Mouse (Mus musculus): ENCODE results near the gene Slc5a4a.

The Slc5a4a gene

DNA sequence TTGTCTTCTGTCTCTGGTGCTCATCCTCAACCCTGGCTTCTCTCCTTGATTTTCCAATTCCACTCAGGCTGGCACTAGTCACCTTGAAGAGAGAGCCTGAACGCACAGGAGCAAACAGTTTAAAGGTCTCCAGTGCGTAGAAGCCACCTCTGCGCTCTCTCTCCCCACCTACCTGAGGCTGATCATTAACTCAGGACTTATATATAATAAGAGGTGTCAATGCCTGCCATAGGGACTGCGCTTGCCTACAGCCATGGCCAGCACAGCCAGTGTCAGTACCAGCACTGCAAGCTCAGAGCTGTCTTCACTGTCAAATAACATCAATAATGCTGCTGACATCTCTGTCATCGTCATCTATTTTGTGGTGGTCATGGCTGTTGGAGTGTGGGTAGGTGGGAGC is at the start of gene Slc5a4a:
Gene Slc5a4a (plus strand): TSS at position 174 of the 400 bp plus-strand sequence.
- DNase-seq (ENCODE audit: low spot score in 2 of 2), result no peak

- no peak for DNase-seq (ENCODE audit: low spot score in 2 of 2)
Measured at GRCm38 (mm10) chr10:76110861-76111260, 36.4 kb upstream of the Slc5a4a start, which contains the start of gene Slc5a4b. Gene Slc5a4b (minus strand): TSS chr10:76110961.

DNA sequence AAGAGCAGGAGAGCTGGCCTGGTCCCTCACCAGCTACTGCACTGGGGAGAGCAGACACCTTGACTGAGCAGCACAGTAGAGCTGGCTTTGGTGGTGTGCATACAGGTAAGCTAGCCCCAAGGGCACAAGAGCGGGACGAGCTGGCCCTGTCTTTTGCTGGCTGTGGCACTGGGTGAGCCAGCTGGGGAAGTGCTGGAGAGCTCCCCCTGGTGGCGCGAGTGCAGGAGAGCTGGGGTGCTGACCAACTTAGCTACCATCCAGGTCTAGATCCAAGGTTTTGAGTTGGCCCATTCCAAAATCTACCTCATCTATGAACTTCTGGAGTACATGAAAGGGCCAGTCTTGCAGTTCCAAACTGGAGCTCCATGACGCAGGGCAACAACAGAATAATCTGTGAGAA is 29.3 kb upstream of the Slc5a4a start:
- DNase-seq (ENCODE audit: low spot score in 2 of 2), result peak in 1 of 2 experiments; percentile 4

DNA sequence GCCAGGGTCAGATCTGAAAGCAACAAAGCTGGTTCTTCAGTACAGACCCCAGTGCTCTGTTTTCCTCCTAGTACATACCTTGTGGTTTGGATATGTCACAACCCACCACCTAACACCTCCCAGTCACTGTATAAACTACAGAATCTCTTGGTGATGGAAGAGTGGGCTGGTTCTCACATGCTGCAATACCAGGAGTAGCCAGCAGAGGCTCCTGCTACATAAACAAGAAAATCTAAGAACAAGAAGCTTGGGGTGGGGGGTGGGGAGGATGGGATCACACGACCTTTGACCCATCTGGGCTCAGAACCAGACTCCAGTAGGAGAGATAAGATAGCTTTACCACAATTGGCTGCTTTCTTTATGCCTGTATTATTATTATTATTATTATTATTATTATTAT is 28.5 kb upstream of the Slc5a4a start:
- DNase-seq (ENCODE audit: low spot score in 2 of 2), result no peak

DNA sequence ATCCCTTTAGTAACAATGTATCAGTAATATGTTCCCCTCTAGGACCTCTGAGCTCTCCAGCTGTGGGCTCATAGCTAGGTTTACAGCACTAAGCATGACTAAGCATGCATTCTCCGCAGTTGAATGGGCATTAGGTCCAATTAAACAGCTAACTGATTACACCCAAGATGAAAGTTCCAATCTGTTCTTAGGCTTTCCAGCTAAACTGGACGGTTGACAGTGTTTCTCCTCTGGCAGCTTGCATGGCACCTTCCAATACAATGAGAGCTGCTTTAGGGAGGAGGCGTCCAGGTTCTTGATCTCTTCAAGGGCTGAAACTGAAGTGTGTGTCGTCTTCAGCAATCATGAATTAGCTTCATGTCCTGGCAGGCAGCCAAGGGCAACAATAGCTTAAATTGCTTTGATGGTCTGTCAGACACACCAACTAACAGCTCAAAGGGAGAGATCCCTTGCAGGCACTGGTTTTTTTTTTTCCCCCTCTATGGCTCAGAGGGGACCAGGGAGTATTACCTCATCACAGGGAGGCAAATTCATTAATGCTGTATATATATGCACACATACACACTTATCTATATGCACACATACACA is 27.0 kb upstream of the Slc5a4a start:
- DNase-seq (ENCODE audit: low spot score in 2 of 2), result no peak

DNA sequence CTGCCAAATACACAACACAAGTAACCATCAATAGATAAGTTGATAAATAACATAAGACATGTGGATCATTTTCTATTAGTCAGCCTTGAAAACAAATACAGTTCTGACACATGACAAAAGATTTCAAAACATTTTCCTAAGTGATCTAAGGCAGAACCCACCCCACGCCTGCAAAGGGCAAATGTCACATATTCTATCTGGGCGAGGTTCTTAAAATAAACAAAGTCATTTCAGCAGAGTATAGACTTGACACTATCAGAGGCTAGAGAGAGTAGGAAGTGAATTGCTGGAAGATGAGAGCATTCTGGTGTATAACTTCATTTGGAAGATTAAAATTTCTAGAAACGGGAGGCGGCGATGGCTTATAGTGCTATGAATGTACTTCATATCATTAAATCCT is 25.8 kb upstream of the Slc5a4a start:
- no peak for DNase-seq (ENCODE audit: low spot score in 2 of 2)

DNA sequence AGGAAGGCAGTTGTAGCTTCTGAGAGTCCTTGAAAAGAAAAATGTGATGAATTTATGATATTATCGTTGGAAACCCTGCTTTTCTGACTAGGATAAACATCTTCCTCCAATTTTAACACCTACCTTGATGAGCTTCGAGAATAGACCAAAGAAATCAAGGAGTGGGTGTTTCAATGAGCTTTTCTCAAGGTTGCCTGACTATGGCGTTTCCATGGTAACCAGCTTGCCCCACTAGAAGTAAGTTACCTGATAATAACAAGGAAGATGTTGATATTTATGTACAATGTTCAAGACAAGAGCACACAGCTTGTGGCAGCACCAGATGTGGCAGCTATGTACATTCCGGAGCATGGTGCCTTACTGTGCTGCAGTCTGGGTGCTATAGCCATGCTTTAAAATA is 14.7 kb upstream of the Slc5a4a start:
- no peak for DNase-seq (ENCODE audit: low spot score in 2 of 2)

DNA sequence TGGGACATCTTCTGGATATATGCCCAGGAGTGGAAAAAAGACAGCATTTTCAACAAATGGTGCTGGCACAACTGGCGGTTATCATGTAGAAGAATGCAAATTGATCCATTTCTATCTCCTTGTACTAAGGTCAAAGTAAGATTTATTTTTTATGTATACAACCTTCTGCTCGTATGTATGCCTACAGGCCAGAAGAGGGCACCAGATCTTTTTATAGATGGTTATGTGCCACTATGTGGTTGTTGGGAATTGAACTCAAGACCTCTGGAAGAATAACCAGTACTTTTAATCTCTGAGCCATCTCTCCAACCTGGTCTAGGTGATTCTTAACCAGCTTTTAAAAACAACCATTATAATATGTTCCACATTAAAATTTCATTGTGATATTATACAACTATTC is 10.9 kb upstream of the Slc5a4a start:
- no peak for DNase-seq (ENCODE audit: low spot score in 2 of 2)

DNA sequence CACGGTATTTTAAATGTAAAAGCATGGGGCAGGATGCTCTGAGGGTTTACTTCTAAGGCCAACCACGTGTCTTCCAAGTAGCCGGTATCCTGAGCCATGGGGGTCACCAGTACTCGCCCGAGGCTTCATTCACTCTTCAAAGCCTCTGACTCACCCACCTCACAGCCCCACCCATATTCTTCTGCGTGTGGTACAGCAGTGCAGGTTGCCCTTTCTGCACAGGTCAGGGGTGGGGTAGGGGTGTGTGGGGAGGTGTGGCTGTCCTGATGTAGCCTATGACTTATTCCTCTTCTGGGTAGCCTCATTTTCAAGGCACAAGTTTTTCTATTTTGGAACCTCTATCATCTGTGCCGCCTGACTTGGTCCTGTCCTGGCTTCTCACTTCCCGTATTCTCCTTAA is 405 bp upstream of the Slc5a4a start:
- DNase-seq (ENCODE audit: low spot score in 2 of 2), result no peak

GRCm38 (mm10) chr10:76155911-76156310 is 8.7 kb downstream of the Slc5a4a start:
- DNase-seq (ENCODE audit: low spot score in 2 of 2), result no peak

GRCm38 (mm10) chr10:76157528-76157927 is 10.3 kb downstream of the Slc5a4a start:
- no peak for DNase-seq (ENCODE audit: low spot score in 2 of 2)

- DNase-seq (ENCODE audit: low spot score in 2 of 2), result no peak
Measured at GRCm38 (mm10) chr10:76158009-76158408, 10.8 kb downstream of the Slc5a4a start.

- no peak for DNase-seq (ENCODE audit: low spot score in 2 of 2)
Measured at GRCm38 (mm10) chr10:76174899-76175298, 27.6 kb downstream of the Slc5a4a start.

DNA sequence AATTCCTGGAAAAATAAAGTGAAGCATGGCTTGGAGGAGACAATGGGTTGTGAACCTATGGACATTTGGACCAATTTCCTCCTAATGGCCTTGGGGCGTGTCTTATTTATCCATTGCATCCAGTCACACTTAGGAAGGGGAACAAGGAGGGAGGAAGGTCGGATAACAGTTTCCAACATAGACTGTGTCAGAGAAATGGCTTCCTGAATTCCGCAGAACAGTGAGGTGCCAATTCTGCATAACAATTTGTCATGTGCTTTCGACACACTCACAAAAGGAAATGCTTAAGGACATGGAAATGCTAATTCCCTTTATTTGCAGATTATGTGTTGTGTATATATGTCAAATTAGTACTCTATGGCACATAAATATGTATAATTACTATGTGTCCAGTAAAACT is 38.0 kb downstream of the Slc5a4a start:
- DNase-seq (ENCODE audit: low spot score in 2 of 2), result no peak

- no peak for DNase-seq (ENCODE audit: low spot score in 2 of 2)
Measured at GRCm38 (mm10) chr10:76188010-76188409, 40.8 kb downstream of the Slc5a4a start.

GRCm38 (mm10) chr10:76201416-76201815 is 54.2 kb downstream of the Slc5a4a start:
- DNase-seq (ENCODE audit: low spot score in 2 of 2), result no peak

DNA sequence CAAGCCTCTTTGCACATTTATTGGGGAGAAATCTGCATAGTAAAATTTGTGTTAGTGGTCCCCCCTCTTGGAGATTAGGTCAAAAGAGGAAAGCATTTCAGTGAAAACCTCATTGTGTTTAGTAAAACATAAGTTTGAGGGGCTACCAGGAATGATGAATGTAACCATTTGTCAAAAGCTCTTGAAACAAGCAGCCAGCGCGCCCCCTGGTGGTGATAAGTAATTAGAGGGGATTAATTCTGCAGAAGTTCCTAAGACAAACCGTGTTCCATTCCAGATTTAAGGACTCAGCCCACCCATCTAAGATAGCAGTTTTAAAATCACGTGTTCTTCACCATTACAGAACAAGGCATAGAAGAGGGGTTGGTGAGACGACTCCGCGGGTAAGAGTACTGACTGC is 54.7 kb downstream of the Slc5a4a start:
- DNase-seq (ENCODE audit: low spot score in 2 of 2), result peak in 1 of 2 experiments; percentile 75

DNA sequence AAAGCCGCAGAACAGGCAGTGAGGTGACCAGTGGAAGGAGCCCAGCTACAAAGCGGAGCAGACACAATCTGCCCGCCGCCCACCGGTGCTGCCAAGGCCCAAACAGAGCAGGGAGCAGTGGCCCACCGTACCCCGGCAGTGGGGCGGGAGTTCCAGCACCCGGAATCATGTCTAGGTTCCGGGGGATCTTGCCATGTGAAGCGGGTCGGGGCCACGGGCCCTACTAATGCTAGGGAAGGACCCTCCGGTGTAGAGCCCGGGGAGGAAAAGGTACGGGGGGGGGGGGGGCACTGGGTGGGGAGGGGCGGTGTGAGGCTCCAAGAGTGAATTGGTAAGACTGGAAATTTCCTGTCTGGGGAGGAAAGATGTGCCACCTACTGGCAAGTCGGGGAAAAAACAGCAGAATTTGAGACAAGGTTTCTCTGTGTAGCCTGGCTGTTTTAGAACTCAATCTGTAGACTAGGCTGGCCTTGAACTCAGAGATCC is 56.6 kb downstream of the Slc5a4a start:
- DNase-seq (ENCODE audit: low spot score in 2 of 2), result peak in 1 of 2 experiments; percentile 42

DNA sequence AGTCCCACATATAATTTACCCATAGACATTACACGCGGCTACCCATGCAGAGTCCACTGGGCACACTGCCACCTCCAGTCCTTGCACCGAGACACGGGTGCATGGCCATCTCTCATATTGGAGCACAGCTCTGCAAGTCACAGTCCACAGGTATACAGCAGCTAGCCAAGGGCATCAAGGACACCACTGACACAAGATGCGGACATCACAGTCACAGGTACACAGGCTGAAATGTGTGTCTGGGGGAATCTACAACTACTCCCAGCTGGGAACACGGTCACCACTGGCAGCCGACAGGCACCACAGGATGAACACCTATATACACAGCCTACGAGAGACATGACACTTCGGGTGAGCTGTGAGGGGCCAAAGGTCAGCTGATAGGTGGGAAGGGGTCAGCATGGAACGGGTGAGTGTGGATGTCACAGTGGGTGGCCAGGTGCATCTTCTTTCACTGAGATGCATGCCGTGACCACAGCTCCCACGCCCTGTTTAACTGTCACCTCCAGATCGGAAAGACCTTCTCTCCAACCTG is 60.1 kb downstream of the Slc5a4a start:
- no peak for DNase-seq (ENCODE audit: low spot score in 2 of 2)

- no peak for DNase-seq (ENCODE audit: low spot score in 2 of 2)
Measured at GRCm38 (mm10) chr10:76209241-76209640, 62.0 kb downstream of the Slc5a4a start.

- no peak for DNase-seq (ENCODE audit: low spot score in 2 of 2)
Measured at GRCm38 (mm10) chr10:76210806-76211205, 63.6 kb downstream of the Slc5a4a start.

DNA sequence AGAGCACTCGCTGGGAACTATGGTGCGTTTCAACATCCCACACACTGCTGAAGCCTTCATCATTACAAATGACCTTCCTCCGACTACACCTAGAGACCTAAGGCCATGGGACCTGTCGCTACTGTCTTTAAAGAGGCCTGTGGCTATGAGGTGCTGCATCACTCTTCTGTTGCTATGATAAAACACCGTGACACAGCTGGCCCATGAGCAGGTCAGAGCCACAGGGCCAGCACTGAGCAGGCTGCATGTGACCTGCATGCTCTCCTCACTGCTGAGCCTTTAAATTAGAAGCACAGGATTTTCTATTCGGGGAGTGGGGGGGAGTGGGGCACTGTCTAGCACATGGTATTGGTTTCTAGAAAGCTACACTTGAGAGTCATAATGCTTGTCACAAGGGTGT is 64.9 kb downstream of the Slc5a4a start:
- no peak for DNase-seq (ENCODE audit: low spot score in 2 of 2)

GRCm38 (mm10) chr10:76214161-76214560 is 66.9 kb downstream of the Slc5a4a start:
- no peak for DNase-seq (ENCODE audit: low spot score in 2 of 2)

DNA sequence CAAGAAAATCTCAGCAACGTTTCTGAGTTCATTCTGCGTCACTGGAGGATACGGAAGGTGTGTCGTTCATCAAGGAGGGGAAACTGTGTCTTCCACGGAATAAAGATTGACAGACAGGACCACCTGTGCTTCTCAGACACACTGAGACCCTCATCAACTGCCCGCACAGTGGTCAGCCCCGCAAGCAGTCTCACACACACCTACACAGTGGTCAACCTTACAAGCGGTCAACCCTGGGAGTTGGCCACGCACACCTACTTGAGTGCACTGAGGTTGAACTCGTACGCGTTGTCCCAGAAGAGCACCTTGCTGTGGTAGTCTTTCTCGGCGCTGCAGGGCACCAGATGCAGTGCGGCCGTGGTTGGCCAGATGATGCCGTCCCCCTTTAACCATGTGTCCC is 69.8 kb downstream of the Slc5a4a start:
- DNase-seq (ENCODE audit: low spot score in 2 of 2), result no peak

All from frontal cortex, postnatal 14 days (tissue).